ENCODE assay signal across 24 mouse cellular contexts in genomic region chr1:172960452-172960851, GRCm38 (mm10). TPM values are rescaled to one million over a fixed set of nuclear protein-coding genes. Genes with fewer than 3 reads are reported as not detected.
DNase-seq lines count a peak whose midpoint lies in the region; ATAC-seq and TF ChIP-seq lines count a peak whose summit lies in the region.
"Had no signal": no experiment of that assay in that cellular context is flagged by ENCODE, and none has a peak within 500 bp of the region (broad histone marks: within the 10 kb centered on the region; RNA-seq: fewer than 3 reads in every experiment).

No protein-coding gene starts in this region.

- H3K9me3 ChIP-seq in forebrain, embryonic 12.5 days = no peaks in the 10 kb centered on the region
- H3K9me3 ChIP-seq: embryonic facial prominence, embryonic 15.5 days; forebrain, embryonic 15.5 days; heart, embryonic 13.5 days; midbrain, embryonic 13.5 days had no signal

- no peaks in the 10 kb centered on the region for H3K36me3 ChIP-seq in forebrain, embryonic 12.5 days (replicated peaks)
- H3K36me3 ChIP-seq: embryonic facial prominence, embryonic 15.5 days; forebrain, embryonic 15.5 days; heart, embryonic 13.5 days; midbrain, embryonic 13.5 days had no signal

- no peak overlapping the region for H3K4me2 ChIP-seq in forebrain, embryonic 12.5 days
- H3K4me2 ChIP-seq: embryonic facial prominence, embryonic 15.5 days; forebrain, embryonic 15.5 days; heart, embryonic 13.5 days; liver, embryonic 11.5 days; lung, embryonic 14.5 days; midbrain, embryonic 13.5 days had no signal

- ATAC-seq in frontal cortex, adult (ENCODE audit: low TSS enrichment) = peak; percentile 98
- no peak for ATAC-seq in forebrain, embryonic 12.5 days (ENCODE audit: low FRiP score)
- ATAC-seq: forebrain, embryonic 15.5 days; midbrain, embryonic 13.5 days had no signal

- intact Hi-C loops in left cerebral cortex, postnatal 4 days (cut with DNase I) = no loop called here

- 0 out of 2 replicates have a peak, but pooled peaks cover 3% of the 10 kb centered on the region for H3K4me1 ChIP-seq in olfactory bulb, adult 2 months (ENCODE audit: control insufficient read depth, insufficient read depth, low read length)
- no peaks in the 10 kb centered on the region for H3K4me1 ChIP-seq in forebrain, embryonic 12.5 days
- H3K4me1 ChIP-seq: embryonic facial prominence, embryonic 15.5 days; forebrain, embryonic 15.5 days; heart, embryonic 13.5 days; midbrain, embryonic 13.5 days had no signal

- DNase-seq in frontal cortex, postnatal 25 days (ENCODE audit: low spot score in 2 of 2) = no peak
- peak; percentile 34 for DNase-seq in left cerebral cortex, adult 11 months (ENCODE audit: low spot score)
- DNase-seq in left cerebral cortex, postnatal 4 days = no peak
- peak; percentile 90 for DNase-seq in brain, adult 2 months (ENCODE audit: low read depth, low spot score)
- DNase-seq in adrenal gland, postnatal 10 days = no peak
- DNase-seq: cerebellum, adult 18-20 months; lung, embryonic 14.5 days; thymus, adult 2 months had no signal

- no peak for TF ChIP-seq CTCF in olfactory bulb, adult 2 months (IDR thresholded peaks at IDR 0.05; ENCODE audit: insufficient read depth, low read depth, low read length)

- no peak for TF ChIP-seq POLR2A in olfactory bulb, adult 2 months (IDR thresholded peaks at IDR 0.05; ENCODE audit: insufficient read depth, low read depth, low read length)

- H3K4me3 ChIP-seq in olfactory bulb, adult 2 months (ENCODE audit: insufficient read depth, low read depth, low read length) = no peak overlapping the region
- no peak overlapping the region for H3K4me3 ChIP-seq in forebrain, embryonic 12.5 days (replicated peaks)
- H3K4me3 ChIP-seq: embryonic facial prominence, embryonic 15.5 days; forebrain, embryonic 15.5 days; heart, embryonic 13.5 days; midbrain, embryonic 13.5 days had no signal

- no peak overlapping the region for H3K9ac ChIP-seq in forebrain, embryonic 12.5 days
- H3K9ac ChIP-seq: embryonic facial prominence, embryonic 15.5 days; forebrain, embryonic 15.5 days; heart, embryonic 13.5 days; lung, embryonic 14.5 days; midbrain, embryonic 13.5 days had no signal

- WGBS in olfactory bulb, adult 2 months = 21% methylated on average over 1 of the region's 1 CpGs
- WGBS in forebrain, embryonic 12.5 days = 77% methylated on average over 1 of the region's 1 CpGs

- no peaks in the 10 kb centered on the region for H3K27me3 ChIP-seq in forebrain, embryonic 12.5 days
- H3K27me3 ChIP-seq: embryonic facial prominence, embryonic 15.5 days; forebrain, embryonic 15.5 days; heart, embryonic 13.5 days; midbrain, embryonic 13.5 days had no signal

- peak overlapping the region; percentile 66; the same call in 1 of the 2 replicates for H3K27ac ChIP-seq in olfactory bulb, adult 2 months (ENCODE audit: insufficient read depth, low read depth, low read length)
- H3K27ac ChIP-seq in forebrain, embryonic 12.5 days = no peak overlapping the region
- H3K27ac ChIP-seq: embryonic facial prominence, embryonic 15.5 days; forebrain, embryonic 15.5 days; heart, embryonic 13.5 days; midbrain, embryonic 13.5 days had no signal

RNA-seq across cellular contexts. Expression of gene Olfr16, which starts 10.2 kb away (rescaled TPM):
- total RNA-seq in left cerebral cortex, postnatal 4 days (2021) = not detected
- polyA plus RNA-seq in olfactory bulb, adult 2 months (2012; ENCODE audit: insufficient read depth, insufficient read length, low replicate concordance, missing spikeins) = not detected in 2 replicates
- total RNA-seq in adrenal gland, postnatal 10 days (2021) = not detected
- polyA plus RNA-seq in forebrain, embryonic 12.5 days (2016; fragmentation: Nextera tagmentation; extraction: Ambion mirVana) = not detected in 2 replicates
- total RNA-seq: adrenal gland, adult 18-20 months; gastrocnemius, postnatal 4 days; left cerebral cortex, adult 8-10 months had no signal
- polyA plus RNA-seq: cortical plate, adult 2 months; forebrain, embryonic 15.5 days; heart, embryonic 13.5 days; hindbrain, embryonic 11.5 days; intestine, embryonic 14.5 days; kidney, embryonic 16.5 days; liver, embryonic 11.5 days; lung, embryonic 14.5 days; midbrain, embryonic 13.5 days; small intestine, adult 2 months; thymus, adult 2 months had no signal

Comparison
In these comparisons a context has a peak if more than half of its experiments do, and no peak if none do; other contexts are left out.
1. DNase-seq: peak in left cerebral cortex, adult 11 months (single experiment) and brain, adult 2 months (single experiment); none in frontal cortex, postnatal 25 days (0 of 2), left cerebral cortex, postnatal 4 days (single experiment) and adrenal gland, postnatal 10 days (single experiment).